Mouse (Mus musculus): ENCODE measurements around the gene Gdf10.

Gene Gdf10

DNA sequence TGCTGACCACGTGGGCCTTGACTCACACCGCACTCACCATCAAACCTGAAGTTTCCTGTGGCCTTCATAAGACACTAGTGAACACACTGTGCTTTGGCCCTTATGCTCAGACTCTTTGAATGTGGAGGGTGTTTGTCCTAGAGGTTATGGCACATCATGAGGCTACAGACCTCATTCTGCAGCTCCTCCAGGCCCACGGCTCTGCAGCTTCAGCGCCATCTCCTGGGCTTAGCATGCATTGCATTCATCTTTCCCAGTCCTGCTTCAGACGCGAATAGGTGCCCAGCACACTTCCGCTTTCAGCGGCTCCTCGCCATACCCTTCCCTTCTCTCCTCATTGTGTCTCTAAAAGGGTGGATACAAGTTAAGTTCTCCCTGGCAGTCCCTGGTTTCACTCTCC lies 15.7 kb downstream of the Gdf10 start:
- CTCF ChIA-PET: interaction anchor here (0.7 kb wide), 1 partner anchor 56 kb away, joined by 6 read pairs; no protein-coding TSS in a partner anchor

- CTCF ChIA-PET: no interaction called here
Measured at GRCm38 (mm10) chr14:33940739-33941138, 17.4 kb downstream of the Gdf10 start, which contains the start of gene Gdf2. Gene Gdf2, plus strand, starts transcription at chr14:33941039.

- CTCF ChIA-PET: no interaction called here
Measured at GRCm38 (mm10) chr14:33942222-33942621, 18.8 kb downstream of the Gdf10 start.

DNA sequence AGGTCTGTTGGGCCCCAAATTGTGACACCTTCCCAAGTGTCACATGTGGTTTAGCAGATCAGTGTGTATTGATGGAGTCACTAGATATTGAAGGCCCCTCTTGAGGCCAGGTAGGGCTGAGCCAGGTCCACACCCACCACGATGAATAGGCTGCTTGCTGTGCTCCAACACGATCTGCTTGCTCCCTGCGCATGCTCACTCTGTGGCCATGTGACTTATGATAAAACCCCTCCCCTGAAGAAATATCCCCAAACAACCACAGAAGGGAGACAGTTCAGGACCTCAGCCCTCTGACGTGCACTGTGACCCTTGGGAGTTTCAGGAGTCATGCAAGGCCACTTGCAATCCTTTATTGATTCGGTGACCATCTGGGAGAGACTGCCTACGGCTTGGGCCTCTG lies 22.7 kb downstream of the Gdf10 start:
- CTCF ChIA-PET: no interaction called here

DNA sequence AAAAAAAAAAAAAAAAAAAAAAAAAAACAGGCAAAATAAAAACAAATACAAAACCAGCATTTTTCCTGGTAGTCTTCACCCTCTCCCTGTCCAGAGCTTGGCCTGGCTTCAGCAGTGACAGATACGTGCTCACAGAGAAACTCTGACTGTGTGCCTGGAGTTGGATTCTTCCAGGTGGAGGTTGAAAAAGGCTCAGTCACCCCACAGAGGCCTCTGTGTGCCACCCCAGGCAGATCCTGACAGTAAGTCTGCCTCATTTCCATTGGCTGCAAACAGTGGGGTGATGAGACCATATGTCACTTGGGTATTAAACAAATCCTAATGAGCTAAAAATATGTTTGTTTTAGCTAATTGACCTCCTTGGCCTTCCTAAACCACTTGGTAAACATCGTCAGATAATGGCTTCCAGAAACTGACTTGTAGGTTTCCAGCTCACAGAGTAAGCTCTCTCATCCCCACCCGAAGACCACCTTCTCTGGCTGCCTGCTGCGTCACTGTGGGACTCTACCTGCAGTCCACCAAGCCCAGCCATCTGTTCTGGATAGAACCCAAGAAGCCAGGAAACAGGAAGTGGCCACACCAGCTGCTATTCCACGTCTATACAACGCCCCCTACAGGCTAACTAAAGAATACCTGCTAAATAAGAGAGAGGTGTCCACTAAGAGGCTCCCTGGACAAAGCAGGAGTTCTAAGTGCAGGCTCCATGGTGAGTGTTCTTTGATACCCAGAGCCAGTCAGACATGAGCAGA lies 29.0 kb downstream of the Gdf10 start:
- CTCF ChIA-PET: no interaction called here

DNA sequence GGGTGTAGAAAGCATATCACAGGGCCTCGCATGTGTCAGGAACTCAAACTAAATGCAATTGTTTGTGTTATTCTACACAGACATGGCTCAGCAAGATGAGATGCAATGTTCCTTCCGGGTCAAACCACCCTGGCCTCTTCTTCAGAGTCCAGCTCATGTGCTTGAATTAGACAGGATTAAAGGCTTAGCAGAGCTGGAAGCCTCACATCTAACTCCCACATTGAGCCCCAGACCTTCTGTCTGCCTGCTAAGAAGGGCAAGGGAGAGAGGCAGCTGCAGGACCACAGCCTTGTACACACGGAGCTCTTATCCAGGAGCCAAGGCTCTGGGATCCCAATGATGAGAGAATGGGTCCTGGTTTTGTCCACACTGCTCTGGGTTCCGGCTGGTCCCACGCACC lies 30.4 kb downstream of the Gdf10 start, which contains the start of gene Rbp3:
Rbp3 (plus strand) TSS at position 243 of the 400 bp plus-strand sequence.
- CTCF ChIA-PET: no interaction called here

- CTCF ChIA-PET: no interaction called here
Measured at GRCm38 (mm10) chr14:33956055-33956454, 32.7 kb downstream of the Gdf10 start.

GRCm38 (mm10) chr14:33958186-33958585 lies 34.8 kb downstream of the Gdf10 start:
- CTCF ChIA-PET: no interaction called here

- CTCF ChIA-PET: no interaction called here
Measured at GRCm38 (mm10) chr14:33958841-33959240, 35.5 kb downstream of the Gdf10 start.

DNA sequence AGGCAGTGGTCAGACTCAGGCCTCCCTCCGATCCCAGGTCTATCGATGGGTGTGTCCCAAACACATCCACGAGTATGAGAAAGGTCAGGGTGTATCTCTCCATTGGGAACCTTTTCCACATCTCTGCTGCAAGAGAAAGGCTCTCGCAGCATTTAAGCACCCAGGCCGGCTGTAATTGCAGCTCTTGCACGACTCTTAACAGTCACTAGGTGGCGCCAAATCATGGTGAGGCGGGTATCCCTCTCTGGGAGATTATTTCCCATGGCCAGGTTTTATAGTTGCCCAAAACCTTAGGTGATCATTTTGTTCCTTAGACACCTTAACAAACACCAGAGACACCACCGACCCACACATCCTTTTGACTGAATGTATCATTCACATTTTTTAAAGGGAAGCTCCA lies 36.0 kb downstream of the Gdf10 start:
- CTCF ChIA-PET: no interaction called here

GRCm38 (mm10) chr14:33965675-33966074 lies 42.3 kb downstream of the Gdf10 start:
- CTCF ChIA-PET: no interaction called here

- CTCF ChIA-PET: no interaction called here
Measured at GRCm38 (mm10) chr14:33972679-33973078, 49.3 kb downstream of the Gdf10 start.

GRCm38 (mm10) chr14:33974752-33975151 lies 51.4 kb downstream of the Gdf10 start:
- CTCF ChIA-PET: no interaction called here

DNA sequence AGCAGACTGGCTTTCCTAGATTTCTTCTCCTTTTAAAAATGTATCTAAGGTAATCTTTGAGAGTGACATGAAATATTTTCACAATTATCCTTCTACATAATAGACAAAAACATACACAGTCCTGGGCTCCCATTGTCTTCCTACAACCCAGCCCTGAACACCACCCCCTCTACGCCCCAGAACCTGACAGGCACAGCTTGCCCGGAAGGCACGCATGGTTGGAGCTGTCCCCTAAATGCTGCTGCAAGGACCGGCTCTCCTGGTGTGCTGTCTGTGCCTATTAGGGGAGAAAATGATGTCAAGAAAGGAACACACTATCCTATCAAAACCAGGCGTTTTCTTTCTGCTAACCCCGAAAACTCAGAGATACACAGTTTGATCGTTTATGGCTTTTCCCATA lies 54.4 kb downstream of the Gdf10 start:
- CTCF ChIA-PET: no interaction called here

DNA sequence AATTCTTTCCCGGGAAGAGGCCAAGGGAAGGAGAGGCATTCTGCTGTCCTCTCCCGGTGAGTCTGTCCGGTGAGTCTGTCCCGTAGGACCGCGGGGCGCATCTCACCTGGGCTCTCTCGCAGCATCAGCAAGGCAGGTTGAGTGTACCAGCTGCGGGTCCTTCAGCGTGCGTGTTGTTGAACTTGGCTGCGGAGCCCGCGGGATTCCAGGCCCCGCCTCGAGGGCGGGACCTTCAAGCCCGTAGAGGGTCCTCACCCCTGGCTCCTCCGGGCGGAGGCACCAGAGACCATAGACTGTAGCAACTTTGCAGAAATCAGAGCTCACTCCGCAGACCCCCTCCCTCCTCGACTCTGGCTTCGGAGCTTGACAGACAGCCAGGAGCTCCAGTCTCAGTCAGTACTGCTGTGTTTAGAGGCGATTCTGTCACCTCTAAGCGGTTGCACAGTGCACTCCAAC lies 55.2 kb downstream of the Gdf10 start, which contains the start of gene Zfp488:
Zfp488 (minus strand) TSS at position 161 of the 456 bp plus-strand sequence.
- CTCF ChIA-PET: no interaction called here
